Mouse (Mus musculus) heart, adult 2 months (tissue): ENCODE measurements around the gene Rpl21. TPM values are rescaled to one million over a fixed set of nuclear protein-coding genes. Genes with fewer than 3 reads are reported as not detected.

Experiments used
- DNase-seq, 2 experiments: peaks; one replicate each; pipeline ENCODE4 v3.0.0; 2021
- H3K27ac ChIP-seq: fragments of 200-600 bp; 2 replicates; pipeline ENCODE4 v1.8.1; 2022
- H3K27me3 ChIP-seq: fragments of 200-500 bp; 2 replicates; pipeline ENCODE4 v1.6.1; 2012; ENCODE audit warnings: mild to moderate bottlenecking, low read length, inconsistent platforms, mixed read lengths; ENCODE audit not compliant: control insufficient read depth, insufficient read depth
- H3K36me3 ChIP-seq: fragments of 200-500 bp; 2 replicates; pipeline ENCODE4 v1.6.1; 2012; ENCODE audit warnings: low read length, inconsistent platforms; ENCODE audit not compliant: control insufficient read depth, insufficient read depth
- H3K4me1 ChIP-seq: fragments of 200-500 bp; 2 replicates; pipeline ENCODE4 v1.6.1; 2011; ENCODE audit warnings: low read length; ENCODE audit not compliant: control insufficient read depth, insufficient read depth
- H3K4me3 ChIP-seq: fragments of 200-600 bp; 2 replicates; pipeline ENCODE4 v1.8.1; 2022
- H3K79me2 ChIP-seq: fragments of 200-500 bp; replicated peaks from 2 replicates; pipeline ENCODE4 v1.6.1; 2012; ENCODE audit warnings: mild to moderate bottlenecking, inconsistent platforms, low read length, moderate library complexity, mixed read lengths; ENCODE audit not compliant: control insufficient read depth, insufficient read depth
- H3K9ac ChIP-seq: fragments of 200-500 bp; 2 replicates; pipeline ENCODE4 v1.6.1; 2012; ENCODE audit warnings: low read depth, mild to moderate bottlenecking, control low read depth, inconsistent platforms, low read length, mixed read lengths
- CTCF ChIP-seq: fragments of 200-600 bp; IDR thresholded peaks from 2 replicates; pipeline ENCODE4 v1.8.1; 2022; ENCODE audit warnings: antibody characterized with exemption, mild to moderate bottlenecking, moderate library complexity
- EP300 ChIP-seq: fragments of 200-500 bp; IDR thresholded peaks from 2 replicates; pipeline ENCODE4 v1.6.1; 2011; ENCODE audit warnings: low read depth, low read length, control low read depth; ENCODE audit not compliant: insufficient read depth
- POLR2A ChIP-seq: fragments of 200-500 bp; IDR thresholded peaks from 2 replicates; pipeline ENCODE4 v1.6.1; 2011; ENCODE audit warnings: mild to moderate bottlenecking, low read depth, low read length, control low read depth; ENCODE audit not compliant: insufficient read depth
- WGBS: fragments of 180-500 bp; shearing (Covaris S2); methylation state at CpG from one replicate; pipeline ENCODE4 v1.1.7; 2018; 5-methylcytosine and 5-hydroxymethylcytosine counted together
- intact Hi-C: fragments of 180-260 bp; cut with DNase I; formaldehyde crosslinking; loops from one replicate; pipeline ENCODE4 v1.15.1; 2025
- polyA plus RNA-seq: library from polyadenylated mRNA; depleted of rRNA; stranded (reverse); fragments of >200 nt; gene quantifications from 2 replicates; pipeline ENCODE4 v1.2.3, GENCODE M21; 2012
- total RNA-seq, 2 experiments: library from RNA; stranded (reverse); gene quantifications; 2 replicates each; pipeline ENCODE4 v1.2.3; 2021

Rpl21 gene
- total and polyA plus RNA-seq, 3 experiments, result 44.4 to 143 (median 119) TPM

- TF ChIP-seq EP300 (no peak), CTCF (no peak)
- H3K27ac ChIP-seq, result no peak overlapping the region
- no peaks in the 10 kb centered on the region for H3K79me2 ChIP-seq
- no peaks in the 10 kb centered on the region for H3K27me3 ChIP-seq
- intact Hi-C loops, result no loop called here
- H3K36me3 ChIP-seq, result no peaks in the 10 kb centered on the region
- H3K9ac ChIP-seq, result no peak overlapping the region
- H3K4me3 ChIP-seq, result no peak overlapping the region
- no peak for DNase-seq
- no peaks in the 10 kb centered on the region for H3K4me1 ChIP-seq
- 48% methylated on average over 9 of the region's 9 CpGs for WGBS
These were observed 34.7 kb upstream of the Rpl21 start for GRCm38 (mm10) chr5:146798031-146798430.

- no peak overlapping the region for H3K4me3 ChIP-seq
- DNase-seq, result peak in 1 of 2 experiments; percentile 11
- no peak overlapping the region for H3K9ac ChIP-seq
- H3K4me1 ChIP-seq, result no peaks in the 10 kb centered on the region
- no peaks in the 10 kb centered on the region for H3K79me2 ChIP-seq
- TF ChIP-seq EP300 (no peak), POLR2A (no peak)
- no peaks in the 10 kb centered on the region for H3K36me3 ChIP-seq
- intact Hi-C loops, result no loop called here
- no peak overlapping the region for H3K27ac ChIP-seq
- WGBS, result 71% methylated on average over 8 of the region's 8 CpGs
- H3K27me3 ChIP-seq, result no peaks in the 10 kb centered on the region
These were observed 26.7 kb upstream of the Rpl21 start for GRCm38 (mm10) chr5:146806004-146806430.

- H3K27ac ChIP-seq, result no peak overlapping the region
- TF ChIP-seq POLR2A (no peak), EP300 (no peak), CTCF (no peak)
- no peaks in the 10 kb centered on the region for H3K27me3 ChIP-seq
- H3K4me3 ChIP-seq, result no peak overlapping the region
- no peaks in the 10 kb centered on the region for H3K36me3 ChIP-seq
- DNase-seq, result no peak
- intact Hi-C loops, result no loop called here
- WGBS, result 66% methylated on average over 5 of the region's 5 CpGs
- no peak overlapping the region for H3K9ac ChIP-seq
- H3K79me2 ChIP-seq, result no peaks in the 10 kb centered on the region
- H3K4me1 ChIP-seq, result no peaks in the 10 kb centered on the region
These were observed 22.7 kb upstream of the Rpl21 start for GRCm38 (mm10) chr5:146809951-146810350.

GRCm38 (mm10) chr5:146812866-146813265 lies 19.8 kb upstream of the Rpl21 start:
- Histone ChIP-seq H3K27ac (no peak overlapping the region), H3K4me1 (no peaks in the 10 kb centered on the region), H3K9ac (no peak overlapping the region), H3K4me3 (no peak overlapping the region), H3K36me3 (no peaks in the 10 kb centered on the region), H3K27me3 (no peaks in the 10 kb centered on the region), H3K79me2 (no peaks in the 10 kb centered on the region)
- TF ChIP-seq POLR2A (no peak), EP300 (no peak), CTCF (no peak)
- DNase-seq, result no peak
- WGBS, result 79% methylated on average over 5 of the region's 5 CpGs
- intact Hi-C loops, result no loop called here

GRCm38 (mm10) chr5:146813421-146813820 lies 19.3 kb upstream of the Rpl21 start:
- Histone ChIP-seq H3K27me3 (no peaks in the 10 kb centered on the region), H3K4me1 (no peaks in the 10 kb centered on the region), H3K4me3 (no peak overlapping the region), H3K36me3 (no peaks in the 10 kb centered on the region), H3K9ac (no peak overlapping the region), H3K79me2 (no peaks in the 10 kb centered on the region), H3K27ac (no peak overlapping the region)
- DNase-seq, result no peak
- 92% methylated on average over 4 of the region's 4 CpGs for WGBS
- intact Hi-C loops, result no loop called here
- TF ChIP-seq CTCF (peak; percentile 21; the same call in 1 of the 2 replicates), POLR2A (no peak)

- 69% methylated on average over 4 of the region's 4 CpGs for WGBS
- H3K4me1 ChIP-seq, result no peaks in the 10 kb centered on the region
- TF ChIP-seq POLR2A, result no peak
- no peak for TF ChIP-seq EP300
- no peak for TF ChIP-seq CTCF
- DNase-seq, result no peak
- H3K4me3 ChIP-seq, result no peak overlapping the region
- no peak overlapping the region for H3K27ac ChIP-seq
- H3K79me2 ChIP-seq, result no peaks in the 10 kb centered on the region
- H3K9ac ChIP-seq, result no peak overlapping the region
- no peaks in the 10 kb centered on the region for H3K36me3 ChIP-seq
- intact Hi-C loops, result no loop called here
- H3K27me3 ChIP-seq, result no peaks in the 10 kb centered on the region
These were observed 17.3 kb upstream of the Rpl21 start for GRCm38 (mm10) chr5:146815394-146815793.
